In the genomic region with DNA sequence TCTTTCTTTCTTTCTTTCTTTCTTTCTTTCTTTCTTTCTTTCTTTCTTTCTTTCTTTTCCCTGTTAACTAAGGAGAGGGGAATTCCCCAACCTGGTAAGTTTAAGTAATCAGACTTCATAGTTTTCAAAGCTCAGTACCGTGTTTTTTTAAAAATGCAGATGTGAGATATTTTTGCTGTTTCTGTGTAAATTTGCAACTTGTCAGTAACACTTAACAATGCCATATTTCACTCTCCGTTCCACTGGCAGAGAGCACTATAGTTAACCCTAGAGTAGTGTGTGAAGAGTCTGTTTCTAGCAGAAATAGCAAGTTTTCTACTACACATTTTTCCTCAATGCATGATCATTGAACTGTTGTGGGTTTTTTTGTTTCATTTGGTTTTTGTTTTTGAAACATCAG, we compare ENCODE assay signal across 23 mouse cellular contexts. TPM values are rescaled to one million over a fixed set of nuclear protein-coding genes. Genes with fewer than 3 reads are reported as not detected.
"Had no signal": no experiment of that assay in that cellular context is flagged by ENCODE, and none has a peak within 500 bp of the region (broad histone marks: within the 10 kb centered on the region; RNA-seq: fewer than 3 reads in every experiment).

No protein-coding gene starts in this region.

- H3K4me3 ChIP-seq: neural tube, embryonic 12.5 days; neural tube, embryonic 13.5 days; stomach, embryonic 15.5 days had no signal

- H3K9me3 ChIP-seq: neural tube, embryonic 12.5 days; neural tube, embryonic 13.5 days; stomach, embryonic 15.5 days had no signal

- H3K36me3 ChIP-seq: neural tube, embryonic 12.5 days; neural tube, embryonic 13.5 days; stomach, embryonic 15.5 days had no signal

- H3K27me3 ChIP-seq: neural tube, embryonic 12.5 days; neural tube, embryonic 13.5 days; stomach, embryonic 15.5 days had no signal

- DNase-seq: right cerebral cortex, adult 18-20 months; right cerebral cortex, postnatal 14 days; right cerebral cortex, postnatal 25 days; right cerebral cortex, postnatal 4 days; spleen, adult 18-20 months; thymus, adult 18-20 months; thymus, adult 2 months; thymus, postnatal 14 days; thymus, postnatal 25 days; thymus, postnatal 36 days; thymus, postnatal 4 days had no signal

- H3K4me2 ChIP-seq: neural tube, embryonic 12.5 days; neural tube, embryonic 13.5 days; stomach, embryonic 15.5 days had no signal

- H3K4me1 ChIP-seq: neural tube, embryonic 12.5 days; neural tube, embryonic 13.5 days; stomach, embryonic 15.5 days had no signal

- H3K9ac ChIP-seq: neural tube, embryonic 12.5 days; neural tube, embryonic 13.5 days; stomach, embryonic 15.5 days had no signal

- H3K27ac ChIP-seq: neural tube, embryonic 12.5 days; neural tube, embryonic 13.5 days; stomach, embryonic 15.5 days; stomach, postnatal 0 days had no signal

RNA-seq across cellular contexts. Expression of gene Npsr1, which starts 0.7 kb away (rescaled TPM):
- total RNA-seq: neutrophil, adult 5-6 weeks had no signal
- polyA plus RNA-seq: neural tube, embryonic 12.5 days; neural tube, embryonic 13.5 days; neural tube, embryonic 14.5 days; small intestine, adult 2 months; spleen, adult 2 months; stomach, embryonic 14.5 days; stomach, embryonic 15.5 days; stomach, embryonic 16.5 days; stomach, postnatal 0 days; testis, adult 2 months; urinary bladder, adult 2 months had no signal
